In genomic region chr1:108558882-108559281, GRCm38 (mm10) we compare ENCODE assay signal across 19 mouse cellular contexts.
A peak's percentile ranks its signal among the peaks of the same experiment; 100 is the strongest.
DNase-seq lines count a peak whose midpoint lies in the region; ATAC-seq and TF ChIP-seq lines count a peak whose summit lies in the region.
"Had no signal": no experiment of that assay in that cellular context is flagged by ENCODE, and none has a peak within 500 bp of the region (broad histone marks: within the 10 kb centered on the region; RNA-seq: fewer than 3 reads in every experiment).

No protein-coding gene starts in this region.

- POLR2A ChIA-PET in Patski (lab: Charles Lee), result interaction anchor here (0.7 kb wide), 1 partner anchor 458 kb away, joined by 5 read pairs; no protein-coding TSS in a partner anchor

- H3K27me3 ChIP-seq in Patski, result no peaks in the 10 kb centered on the region
- H3K27me3 ChIP-seq: CH12.LX had no signal

- peak; percentile 85 for ATAC-seq in Patski
- ATAC-seq in erythroblast, adult 5-6 weeks (replicated peaks; ENCODE audit: low FRiP score, poor library complexity, severe bottlenecking), result no peak
- ATAC-seq: activated CD4-positive, CD25-positive, alpha-beta regulatory T cell, adult 4 months; CD4-positive, CD25-positive, alpha-beta regulatory T cell, adult 4 months had no signal

- CTCF ChIA-PET in Patski (lab: Charles Lee), result no interaction called here

- no peak for TF ChIP-seq CTCF in Patski (IDR thresholded peaks at IDR 0.05)

- in situ Hi-C loops in Patski (cut with MboI; ENCODE audit: low pct_unique_long_range_greater_than_20kb), result no loop called here

- peak; percentile 77 for DNase-seq in Muller cell, postnatal 12 days (ENCODE audit: inconsistent ontology term)
- no peak for DNase-seq in Patski (ENCODE audit: low read depth, low spot score)
- no peak for DNase-seq in frontal cortex, adult 2 months (ENCODE audit: extremely low spot score in 1 of 2, low spot score in 1 of 2)
- DNase-seq: adrenal gland, adult 2 months; adrenal gland, adult 8-10 months; adrenal gland, postnatal 10 days; adrenal gland, postnatal 14 days; adrenal gland, postnatal 25 days; adrenal gland, postnatal 36 days; B cell, adult 2 months; cerebellum, adult 11 months; cerebellum, adult 11-12 months; cerebellum, adult 18-20 months; cerebellum, adult 2 months; cerebellum, adult 8-10 months had no signal
